Mouse (Mus musculus) liver, postnatal 0 days (tissue): Measurements from ENCODE around the gene Casp6.

Experiments used
- CTCF ChIP-seq: sonication (generic); IDR thresholded peaks from 2 replicates; pipeline ENCODE4 v1.5.1; 2016; ENCODE audit warnings: antibody characterized with exemption, low read depth
- EP300 ChIP-seq: IDR thresholded peaks from 2 replicates; pipeline ENCODE4 v1.6.1; 2016; ENCODE audit warnings: antibody characterized with exemption, low read depth, mild to moderate bottlenecking

GRCm38 (mm10) chr3:129918434-129918833, 17.2 kb downstream of the Casp6 start:
- peak; percentile 81 for TF ChIP-seq CTCF
- no peak for TF ChIP-seq EP300
